Mouse (Mus musculus): ENCODE results near the gene Tmem140.

- TF ChIP-seq CTCF (IDR thresholded peaks at IDR 0.05; ENCODE audit: low read depth) (no peak), EP300 (IDR thresholded peaks at IDR 0.05; ENCODE audit: low read depth) (no peak)
These were observed 32.6 kb downstream of the Tmem140 start for GRCm38 (mm10) chr6:34895569-34895968.
